In genomic region chr8:122333531-122333930, GRCm38 (mm10) we compare ENCODE assay signal across 29 mouse cellular contexts. TPM values are rescaled to one million over a fixed set of nuclear protein-coding genes. Genes with fewer than 3 reads are reported as not detected.
DNase-seq lines count a peak whose midpoint lies in the region; ATAC-seq and TF ChIP-seq lines count a peak whose summit lies in the region.
"Had no signal": no experiment of that assay in that cellular context is flagged by ENCODE, and none has a peak within 500 bp of the region (broad histone marks: within the 10 kb centered on the region; RNA-seq: fewer than 3 reads in every experiment).

No protein-coding gene starts in this region.

- no peak overlapping the region for H3K4me2 ChIP-seq in forebrain, embryonic 16.5 days (ENCODE audit: low read length)
- no peak overlapping the region for H3K4me2 ChIP-seq in forebrain, postnatal 0 days (ENCODE audit: low read depth)
- H3K4me2 ChIP-seq in liver, embryonic 11.5 days: no peak overlapping the region
- H3K4me2 ChIP-seq in liver, postnatal 0 days (ENCODE audit: low read depth, low read length): no peak overlapping the region
- H3K4me2 ChIP-seq: embryonic facial prominence, embryonic 12.5 days; embryonic facial prominence, embryonic 15.5 days; heart, embryonic 12.5 days; heart, embryonic 15.5 days; hindbrain, embryonic 12.5 days; hindbrain, embryonic 15.5 days had no signal

- in situ Hi-C loops in ES-E14 (cut with MboI; ENCODE audit: low sequenced_read_pairs in 2 of 2, unreplicated experiment in 2 of 2): loop anchor here in 1 of 2 experiments (10.0 kb wide), 1 partner anchor 59 kb away; no protein-coding TSS in a partner anchor

- no peak for TF ChIP-seq EP300 in liver, postnatal 0 days (IDR thresholded peaks at IDR 0.05; ENCODE audit: low read depth)
- no peak for TF ChIP-seq EP300 in MEL (IDR thresholded peaks at IDR 0.05; ENCODE audit: low read depth in 1 of 2, low read length in 2 of 2)

- no peak for TF ChIP-seq CTCF in forebrain, postnatal 0 days (IDR thresholded peaks at IDR 0.05; ENCODE audit: low read depth)
- no peak for TF ChIP-seq CTCF in liver, postnatal 0 days (IDR thresholded peaks at IDR 0.05; ENCODE audit: low read depth)
- TF ChIP-seq CTCF in MEL (IDR thresholded peaks at IDR 0.05 in 2 of 3, conservative IDR thresholded peaks at IDR 0.05 in 1 of 3; ENCODE audit: control insufficient read depth in 1 of 3, insufficient read depth in 1 of 3, low read depth in 2 of 3, low read length in 3 of 3, poor library complexity in 1 of 3, severe bottlenecking in 1 of 3): no peak

- peaks cover 41% of the 10 kb centered on the region for H3K27me3 ChIP-seq in forebrain, embryonic 16.5 days (replicated peaks; ENCODE audit: control insufficient read depth, insufficient read depth, low read length)
- H3K27me3 ChIP-seq in forebrain, postnatal 0 days (ENCODE audit: insufficient read depth, low read length): peaks cover 31% of the 10 kb centered on the region
- H3K27me3 ChIP-seq in liver, embryonic 11.5 days (replicated peaks; ENCODE audit: control insufficient read depth, insufficient read depth, low read length): peaks cover 12% of the 10 kb centered on the region
- H3K27me3 ChIP-seq in liver, postnatal 0 days (ENCODE audit: insufficient read depth, low read length): no peaks in the 10 kb centered on the region
- no peaks in the 10 kb centered on the region for H3K27me3 ChIP-seq in MEL (ENCODE audit: control insufficient read depth in 1 of 2, insufficient read depth in 2 of 2, low read length in 2 of 2)
- H3K27me3 ChIP-seq: Patski had no signal

- WGBS in forebrain, embryonic 16.5 days: 73% methylated on average over 7 of the region's 7 CpGs
- WGBS in forebrain, postnatal 0 days: 78% methylated on average over 7 of the region's 7 CpGs
- 85% methylated on average over 7 of the region's 7 CpGs for WGBS in liver, embryonic 11.5 days
- 89% methylated on average over 7 of the region's 7 CpGs for WGBS in liver, postnatal 0 days (ENCODE audit: insufficient replicate concordance)

- 0 out of 2 replicates have a peak, but pooled peaks have one; percentile 2 for ATAC-seq in forebrain, embryonic 16.5 days
- ATAC-seq in forebrain, postnatal 0 days: no peak
- ATAC-seq in liver, embryonic 11.5 days (replicated peaks; ENCODE audit: low FRiP score): no peak
- ATAC-seq in liver, postnatal 0 days: no peak
- ATAC-seq: intestine, postnatal 0 days had no signal

- H3K79me2 ChIP-seq in MEL (ENCODE audit: control insufficient read depth, insufficient read depth, low read length, poor library complexity): no peaks in the 10 kb centered on the region

- no peak for DNase-seq in forebrain, postnatal 0 days
- DNase-seq in liver, embryonic 11.5 days (ENCODE audit: low spot score): peak; percentile 37
- DNase-seq in liver, postnatal 0 days: no peak
- DNase-seq in ES-E14 (ENCODE audit: low read depth, low spot score): no peak
- peak; percentile 8 for DNase-seq in MEL (ENCODE audit: low read depth, low spot score)

- TF ChIP-seq RAD21 in MEL (IDR thresholded peaks at IDR 0.05; ENCODE audit: low read depth, low read length): no peak

- no peak overlapping the region for H3K27ac ChIP-seq in forebrain, embryonic 16.5 days (ENCODE audit: low read length)
- H3K27ac ChIP-seq in forebrain, postnatal 0 days (ENCODE audit: low read depth, low read length): no peak overlapping the region
- no peak overlapping the region for H3K27ac ChIP-seq in liver, embryonic 11.5 days (ENCODE audit: low read depth, low read length)
- H3K27ac ChIP-seq in liver, postnatal 0 days (ENCODE audit: low read depth): no peak overlapping the region
- H3K27ac ChIP-seq in ES-E14 (ENCODE audit: insufficient read depth, low read depth, low read length, poor library complexity, severe bottlenecking) (no peak overlapping the region), MEL (ENCODE audit: control insufficient read depth, low read depth, low read length) (no peak overlapping the region)
- H3K27ac ChIP-seq: embryonic facial prominence, embryonic 12.5 days; embryonic facial prominence, embryonic 15.5 days; heart, embryonic 15.5 days; hindbrain, embryonic 12.5 days; hindbrain, embryonic 15.5 days had no signal

- no peaks in the 10 kb centered on the region for H3K36me3 ChIP-seq in forebrain, embryonic 16.5 days (ENCODE audit: control insufficient read depth, insufficient read depth)
- H3K36me3 ChIP-seq in forebrain, postnatal 0 days (ENCODE audit: insufficient read depth): no peaks in the 10 kb centered on the region
- peaks cover 81% of the 10 kb centered on the region for H3K36me3 ChIP-seq in liver, embryonic 11.5 days (ENCODE audit: control insufficient read depth, insufficient read depth, low read length)
- peaks cover 71% of the 10 kb centered on the region for H3K36me3 ChIP-seq in liver, postnatal 0 days (replicated peaks; ENCODE audit: insufficient read depth, low read length)
- H3K36me3 ChIP-seq in ES-E14 (ENCODE audit: control insufficient read depth, insufficient read depth, low read length, poor library complexity, severe bottlenecking): no peaks in the 10 kb centered on the region
- H3K36me3 ChIP-seq in MEL (ENCODE audit: control insufficient read depth in 1 of 2, insufficient read depth in 2 of 2, low read length in 2 of 2): peaks cover 7 to 31% of the 10 kb centered on the region in 2 experiments
- H3K36me3 ChIP-seq: hindbrain, embryonic 12.5 days had no signal

- no peak for TF ChIP-seq POLR2A in MEL (IDR thresholded peaks at IDR 0.05; ENCODE audit: control insufficient read depth in 1 of 2, insufficient read depth in 1 of 2, low read depth in 1 of 2, low read length in 2 of 2, poor library complexity in 1 of 2)

- peaks cover 14% of the 10 kb centered on the region for H3K4me1 ChIP-seq in forebrain, embryonic 16.5 days (replicated peaks; ENCODE audit: control insufficient read depth, insufficient read depth, low read length)
- 0 out of 2 replicates have a peak, but pooled peaks cover 7% of the 10 kb centered on the region for H3K4me1 ChIP-seq in forebrain, postnatal 0 days (ENCODE audit: insufficient read depth)
- peaks cover 47% of the 10 kb centered on the region for H3K4me1 ChIP-seq in liver, embryonic 11.5 days (replicated peaks; ENCODE audit: control insufficient read depth, insufficient read depth, low read length)
- peaks cover 31% of the 10 kb centered on the region for H3K4me1 ChIP-seq in liver, postnatal 0 days (ENCODE audit: insufficient read depth)
- H3K4me1 ChIP-seq in ES-E14 (ENCODE audit: control insufficient read depth in 2 of 2, insufficient read depth in 2 of 2, low read length in 2 of 2, poor library complexity in 1 of 2): peaks cover 0 to 5% of the 10 kb centered on the region in 2 experiments; a peak in 1 of 4 replicates
- peaks cover 0 to 3% of the 10 kb centered on the region in 2 experiments; a peak in 1 of 4 replicates for H3K4me1 ChIP-seq in MEL (ENCODE audit: control insufficient read depth in 1 of 2, insufficient read depth in 2 of 2, low read length in 2 of 2)

- no peak overlapping the region for H3K4me3 ChIP-seq in forebrain, embryonic 16.5 days (replicated peaks; ENCODE audit: low read length)
- no peak overlapping the region for H3K4me3 ChIP-seq in forebrain, postnatal 0 days (ENCODE audit: low read depth, low read length)
- H3K4me3 ChIP-seq in liver, embryonic 11.5 days (ENCODE audit: low read depth, low read length): no peak overlapping the region
- H3K4me3 ChIP-seq in liver, postnatal 0 days (ENCODE audit: low read depth, low read length): no peak overlapping the region
- H3K4me3 ChIP-seq in ES-E14 (ENCODE audit: insufficient read depth in 1 of 2, low read depth in 1 of 2, low read length in 2 of 2, poor library complexity in 1 of 2, severe bottlenecking in 1 of 2) (no peak overlapping the region), MEL (ENCODE audit: control insufficient read depth in 1 of 2, insufficient read depth in 1 of 2, low read depth in 2 of 2, low read length in 2 of 2) (no peak overlapping the region)
- H3K4me3 ChIP-seq: embryonic facial prominence, embryonic 12.5 days; embryonic facial prominence, embryonic 15.5 days; heart, embryonic 12.5 days; heart, embryonic 15.5 days; hindbrain, embryonic 12.5 days; hindbrain, embryonic 15.5 days had no signal

- H3K9ac ChIP-seq in forebrain, embryonic 16.5 days (replicated peaks; ENCODE audit: low read depth, low read length): no peak overlapping the region
- H3K9ac ChIP-seq in forebrain, postnatal 0 days: no peak overlapping the region
- no peak overlapping the region for H3K9ac ChIP-seq in liver, embryonic 11.5 days (ENCODE audit: low read depth, low read length)
- H3K9ac ChIP-seq in liver, postnatal 0 days (replicated peaks): no peak overlapping the region
- H3K9ac ChIP-seq in ES-E14 (ENCODE audit: insufficient read depth, low read depth, low read length, poor library complexity, severe bottlenecking) (no peak overlapping the region), MEL (ENCODE audit: control insufficient read depth, low read depth, low read length, poor library complexity, severe bottlenecking) (no peak overlapping the region)
- H3K9ac ChIP-seq: embryonic facial prominence, embryonic 12.5 days; embryonic facial prominence, embryonic 15.5 days; heart, embryonic 12.5 days; heart, embryonic 15.5 days; hindbrain, embryonic 12.5 days; hindbrain, embryonic 15.5 days had no signal

- H3K9me3 ChIP-seq in forebrain, embryonic 16.5 days (ENCODE audit: control insufficient read depth, low read length): no peaks in the 10 kb centered on the region
- H3K9me3 ChIP-seq in forebrain, postnatal 0 days (ENCODE audit: low read length): no peaks in the 10 kb centered on the region
- H3K9me3 ChIP-seq in liver, embryonic 11.5 days (ENCODE audit: control insufficient read depth, low read length): peaks cover 8% of the 10 kb centered on the region; the same call in 1 of the 2 replicates
- H3K9me3 ChIP-seq in liver, postnatal 0 days (ENCODE audit: low read length): peaks cover 3% of the 10 kb centered on the region; the same call in 1 of the 2 replicates
- H3K9me3 ChIP-seq in ES-E14 (ENCODE audit: control insufficient read depth, insufficient read depth, low read depth, low read length): no peaks in the 10 kb centered on the region
- no peaks in the 10 kb centered on the region for H3K9me3 ChIP-seq in MEL (replicated peaks; ENCODE audit: insufficient read depth, low read length)
- H3K9me3 ChIP-seq: embryonic facial prominence, embryonic 12.5 days; embryonic facial prominence, embryonic 15.5 days; heart, embryonic 12.5 days; heart, embryonic 15.5 days; hindbrain, embryonic 12.5 days; hindbrain, embryonic 15.5 days had no signal

RNA-seq across cellular contexts. Expression of gene Trhr2, which starts 27.0 kb away (rescaled TPM):
- not detected in 2 replicates for polyA plus RNA-seq in forebrain, embryonic 16.5 days (2015; fragmentation: Nextera tagmentation; extraction: Ambion mirVana)
- total RNA-seq in forebrain, postnatal 0 days (2014; rRNA removed): 0.77 TPM in 1 of 2 replicates, not detected in the other
- 0.27 TPM in 1 of 2 replicates, not detected in the other for polyA plus RNA-seq in forebrain, postnatal 0 days (2015; fragmentation: Nextera tagmentation; extraction: Ambion mirVana)
- not detected in 2 replicates for polyA plus RNA-seq in liver, embryonic 11.5 days (2014; fragmentation: Nextera tagmentation; extraction: Ambion mirVana)
- polyA plus RNA-seq in liver, postnatal 0 days (2015; fragmentation: Nextera tagmentation; extraction: Ambion mirVana): not detected in 2 replicates
- total RNA-seq in ES-E14 (2012; rRNA removed) (not detected in 2 replicates), MEL (2012; rRNA removed) (0.12 TPM in 1 of 2 replicates, not detected in the other)
- under 1 TPM in 1 of 2 experiments, not detected in 1; 0.07 TPM for polyA plus RNA-seq in MEL (2012; ENCODE audit: insufficient read depth in 1 of 2, insufficient read length in 2 of 2, low read depth in 1 of 2, low replicate concordance in 2 of 2, missing spikeins in 1 of 2)
- total RNA-seq: adrenal gland, adult 18-20 months; adrenal gland, postnatal 10 days; adrenal gland, postnatal 36 days; common myeloid progenitor, adult 5-6 weeks; gastrocnemius, adult 18-20 months; gastrocnemius, postnatal 10 days; gastrocnemius, postnatal 36 days; granulocyte monocyte progenitor cell, adult 5-6 weeks; heart, adult 8-10 months; heart, postnatal 10 days; hematopoietic stem cell, adult 5-6 weeks had no signal
- polyA plus RNA-seq: CD4-positive, CD25-positive, alpha-beta regulatory T cell, adult 4 months; forebrain, embryonic 11.5 days; forebrain, embryonic 14.5 days; heart, embryonic 12.5 days; heart, embryonic 15.5 days; hindbrain, embryonic 12.5 days; intestine, embryonic 14.5 days; intestine, postnatal 0 days had no signal

RNA-seq across cellular contexts. Expression of gene Zc3h18, which starts 42.9 kb away (rescaled TPM):
- 44.7 and 47.5 TPM in 2 replicates for polyA plus RNA-seq in forebrain, embryonic 16.5 days (2015; fragmentation: Nextera tagmentation; extraction: Ambion mirVana)
- total RNA-seq in forebrain, postnatal 0 days (2014; rRNA removed): 38.1 and 40.9 TPM in 2 replicates
- polyA plus RNA-seq in forebrain, postnatal 0 days (2015; fragmentation: Nextera tagmentation; extraction: Ambion mirVana): 23.8 and 27.3 TPM in 2 replicates
- polyA plus RNA-seq in liver, embryonic 11.5 days (2014; fragmentation: Nextera tagmentation; extraction: Ambion mirVana): 41.3 and 44.2 TPM in 2 replicates
- polyA plus RNA-seq in liver, postnatal 0 days (2015; fragmentation: Nextera tagmentation; extraction: Ambion mirVana): 12.8 and 15.6 TPM in 2 replicates
- 87.1 and 90.4 TPM in 2 replicates for total RNA-seq in ES-E14 (2012; rRNA removed)
- 84.3 and 98.5 TPM in 2 replicates for total RNA-seq in MEL (2012; rRNA removed)
- 100 to 1,000 TPM in 1 of 2 experiments, 10 to 100 TPM in 1; 30.2 to 122 TPM for polyA plus RNA-seq in MEL (2012; ENCODE audit: insufficient read depth in 1 of 2, insufficient read length in 2 of 2, low read depth in 1 of 2, low replicate concordance in 2 of 2, missing spikeins in 1 of 2)

RNA-seq across cellular contexts. Expression of gene Zfpm1, which starts 51.6 kb away (rescaled TPM):
- polyA plus RNA-seq in forebrain, embryonic 16.5 days (2015; fragmentation: Nextera tagmentation; extraction: Ambion mirVana): 0.41 and 0.65 TPM in 2 replicates
- total RNA-seq in forebrain, postnatal 0 days (2014; rRNA removed): 9.5 and 10.1 TPM in 2 replicates
- 0.87 and 1.1 TPM in 2 replicates for polyA plus RNA-seq in forebrain, postnatal 0 days (2015; fragmentation: Nextera tagmentation; extraction: Ambion mirVana)
- 22.7 and 26.5 TPM in 2 replicates for polyA plus RNA-seq in liver, embryonic 11.5 days (2014; fragmentation: Nextera tagmentation; extraction: Ambion mirVana)
- 5.7 and 6.9 TPM in 2 replicates for polyA plus RNA-seq in liver, postnatal 0 days (2015; fragmentation: Nextera tagmentation; extraction: Ambion mirVana)
- total RNA-seq in ES-E14 (2012; rRNA removed): 7.8 and 8.5 TPM in 2 replicates
- total RNA-seq in MEL (2012; rRNA removed): 104 and 133 TPM in 2 replicates
- 100 to 1,000 TPM; 260 to 343 TPM for polyA plus RNA-seq in MEL (2012; ENCODE audit: insufficient read depth in 1 of 2, insufficient read length in 2 of 2, low read depth in 1 of 2, low replicate concordance in 2 of 2, missing spikeins in 1 of 2)

Comparison
In these comparisons a context has a peak if more than half of its experiments do, and no peak if none do; other contexts are left out.
1. DNase-seq: peak in liver, embryonic 11.5 days (single experiment) and MEL (single experiment); none in forebrain, postnatal 0 days (single experiment), liver, postnatal 0 days (single experiment) and ES-E14 (single experiment).